Mouse (Mus musculus): ENCODE results near the gene Chd4.

GRCm38 (mm10) chr6:125104223-125104622, 8.4 kb downstream of the Chd4 start:
- no peak for TF ChIP-seq POLR2A (IDR thresholded peaks at IDR 0.05; ENCODE audit: borderline replicate concordance, low read depth, low read length)
- no peak for TF ChIP-seq CTCF (IDR thresholded peaks at IDR 0.05; ENCODE audit: low read depth, low read length)

Data from bone marrow macrophage, adult 2 months (primary cell).